26 mouse cellular contexts compared by ENCODE assay signal in genomic region chr15:86335781-86336180, GRCm38 (mm10).
DNase-seq lines count a peak whose midpoint lies in the region; ATAC-seq lines count a peak whose summit lies in the region.
"Had no signal": no experiment of that assay in that cellular context is flagged by ENCODE, and none has a peak within 500 bp of the region (broad histone marks: within the 10 kb centered on the region; RNA-seq: fewer than 3 reads in every experiment).

No protein-coding gene starts in this region.

- DNase-seq in heart, adult 11 months: peak; percentile 84
- no peak for DNase-seq in heart, adult 8-10 months (ENCODE audit: low spot score)
- DNase-seq in kidney, postnatal 14 days: peak; percentile 39
- no peak for DNase-seq in neural tube, embryonic 11.5 days (ENCODE audit: low spot score)
- DNase-seq in neural tube, embryonic 10.5 days (ENCODE audit: extremely low spot score, low spot score): no peak
- peak; percentile 49 for DNase-seq in thymus, postnatal 14 days
- no peak for DNase-seq in right cerebral cortex, postnatal 14 days
- DNase-seq: adrenal gland, postnatal 14 days; cerebellum, adult 2 months; cerebellum, postnatal 36 days; embryo, embryonic 11 days; gastrocnemius, postnatal 36 days; heart, postnatal 36 days; layer of hippocampus, adult 9-11 months; left cerebral cortex, postnatal 4 days; right cerebral cortex, postnatal 25 days had no signal

- no peak overlapping the region for H3K9ac ChIP-seq in kidney, embryonic 16.5 days (replicated peaks; ENCODE audit: low read length)
- H3K9ac ChIP-seq in neural tube, embryonic 11.5 days (ENCODE audit: low read length): no peak overlapping the region
- H3K9ac ChIP-seq: embryonic facial prominence, embryonic 13.5 days; forebrain, embryonic 12.5 days; heart, embryonic 15.5 days; hindbrain, embryonic 15.5 days; limb, embryonic 15.5 days; liver, embryonic 14.5 days; lung, embryonic 15.5 days had no signal

- no peak overlapping the region for H3K4me2 ChIP-seq in kidney, embryonic 16.5 days (replicated peaks; ENCODE audit: low read depth, low read length)
- H3K4me2 ChIP-seq in neural tube, embryonic 11.5 days (ENCODE audit: low read depth): no peak overlapping the region
- H3K4me2 ChIP-seq: embryonic facial prominence, embryonic 13.5 days; forebrain, embryonic 12.5 days; heart, embryonic 15.5 days; hindbrain, embryonic 15.5 days; limb, embryonic 15.5 days; lung, embryonic 15.5 days; midbrain, embryonic 11.5 days had no signal

- H3K27me3 ChIP-seq in kidney, embryonic 16.5 days (ENCODE audit: insufficient read depth, low read length): no peaks in the 10 kb centered on the region
- no peaks in the 10 kb centered on the region for H3K27me3 ChIP-seq in neural tube, embryonic 11.5 days (ENCODE audit: control insufficient read depth, insufficient read depth, low read length)
- H3K27me3 ChIP-seq: embryonic facial prominence, embryonic 13.5 days; forebrain, embryonic 12.5 days; heart, embryonic 15.5 days; hindbrain, embryonic 15.5 days; limb, embryonic 15.5 days; lung, embryonic 15.5 days had no signal

- no peak for ATAC-seq in kidney, embryonic 16.5 days (ENCODE audit: low FRiP score, low TSS enrichment)
- ATAC-seq in neural tube, embryonic 11.5 days (ENCODE audit: insufficient read depth, low FRiP score, low TSS enrichment): no peak

- no peaks in the 10 kb centered on the region for H3K9me3 ChIP-seq in kidney, embryonic 16.5 days (ENCODE audit: low read length)
- H3K9me3 ChIP-seq in neural tube, embryonic 11.5 days (ENCODE audit: control insufficient read depth, low read length): no peaks in the 10 kb centered on the region
- H3K9me3 ChIP-seq: embryonic facial prominence, embryonic 13.5 days; forebrain, embryonic 12.5 days; heart, embryonic 15.5 days; hindbrain, embryonic 15.5 days; limb, embryonic 15.5 days; lung, embryonic 15.5 days had no signal

- WGBS in kidney, embryonic 16.5 days: 57% methylated on average over 1 of the region's 1 CpGs
- WGBS in neural tube, embryonic 11.5 days: 95% methylated on average over 1 of the region's 1 CpGs

- peaks cover 10% of the 10 kb centered on the region; the same call in 1 of the 2 replicates for H3K4me1 ChIP-seq in kidney, embryonic 16.5 days (ENCODE audit: insufficient read depth, low read length)
- H3K4me1 ChIP-seq in neural tube, embryonic 11.5 days (ENCODE audit: control insufficient read depth, insufficient read depth, low read length): no peaks in the 10 kb centered on the region
- H3K4me1 ChIP-seq: embryonic facial prominence, embryonic 13.5 days; heart, embryonic 15.5 days; limb, embryonic 15.5 days; lung, embryonic 15.5 days had no signal

- H3K4me3 ChIP-seq in kidney, embryonic 16.5 days (ENCODE audit: low read length): no peak overlapping the region
- no peak overlapping the region for H3K4me3 ChIP-seq in neural tube, embryonic 11.5 days (ENCODE audit: low read depth, low read length)
- H3K4me3 ChIP-seq: embryonic facial prominence, embryonic 13.5 days; erythroblast, embryonic 14.5 days; forebrain, embryonic 12.5 days; heart, embryonic 15.5 days; hindbrain, embryonic 15.5 days; limb, embryonic 15.5 days; lung, embryonic 15.5 days had no signal

- no peak overlapping the region for H3K27ac ChIP-seq in kidney, embryonic 16.5 days (ENCODE audit: low read length)
- 0 out of 2 replicates have a peak overlapping the region, but pooled peaks have one; percentile 20 for H3K27ac ChIP-seq in neural tube, embryonic 11.5 days (ENCODE audit: low read depth, low read length)
- H3K27ac ChIP-seq: embryonic facial prominence, embryonic 13.5 days; forebrain, embryonic 12.5 days; heart, embryonic 15.5 days; hindbrain, embryonic 15.5 days; limb, embryonic 15.5 days; liver, embryonic 14.5 days; lung, embryonic 15.5 days had no signal

- no peaks in the 10 kb centered on the region for H3K36me3 ChIP-seq in kidney, embryonic 16.5 days (ENCODE audit: insufficient read depth, low read length)
- no peaks in the 10 kb centered on the region; the same call in 1 of the 2 replicates for H3K36me3 ChIP-seq in neural tube, embryonic 11.5 days (ENCODE audit: control insufficient read depth, insufficient read depth, low read length)
- H3K36me3 ChIP-seq: embryonic facial prominence, embryonic 13.5 days; forebrain, embryonic 12.5 days; heart, embryonic 15.5 days; hindbrain, embryonic 15.5 days; limb, embryonic 15.5 days; lung, embryonic 15.5 days had no signal

Comparison
In these comparisons a context has a peak if more than half of its experiments do, and no peak if none do; other contexts are left out.
1. DNase-seq: peak in heart, adult 11 months (single experiment), kidney, postnatal 14 days (single experiment) and thymus, postnatal 14 days (single experiment); none in heart, adult 8-10 months (single experiment), neural tube, embryonic 11.5 days (single experiment), neural tube, embryonic 10.5 days (single experiment) and right cerebral cortex, postnatal 14 days (single experiment).